Mouse (Mus musculus): ENCODE data around the gene Tyro3.

Gene Tyro3

DNA sequence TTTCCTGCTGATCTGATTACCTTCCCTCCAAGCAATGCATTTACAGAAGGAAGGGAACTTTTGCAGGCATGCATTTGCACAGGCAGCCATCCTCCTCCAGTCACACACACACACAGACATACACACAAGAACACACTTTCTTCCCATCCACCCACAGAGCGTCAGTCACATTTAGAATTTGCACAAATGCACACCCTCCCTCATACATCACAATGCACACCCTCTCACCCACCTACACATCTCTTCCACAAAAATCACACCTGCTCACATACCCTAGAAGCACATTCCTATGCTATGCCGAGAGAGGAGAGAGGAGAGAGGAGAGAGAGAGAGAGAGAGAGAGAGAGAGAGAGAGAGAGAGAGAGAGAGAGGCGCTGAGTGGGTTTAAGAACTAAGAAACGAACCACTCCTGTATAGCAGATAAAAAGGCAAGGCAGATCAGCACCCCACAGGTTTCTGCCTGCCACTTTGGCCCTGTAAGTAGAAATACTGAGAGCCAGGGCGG lies at the start of gene Tyro3:
Gene Tyro3 (plus strand): TSS at position 455 of the 505 bp plus-strand sequence.
- DNase-seq (ENCODE audit: low spot score) = no peak

DNA sequence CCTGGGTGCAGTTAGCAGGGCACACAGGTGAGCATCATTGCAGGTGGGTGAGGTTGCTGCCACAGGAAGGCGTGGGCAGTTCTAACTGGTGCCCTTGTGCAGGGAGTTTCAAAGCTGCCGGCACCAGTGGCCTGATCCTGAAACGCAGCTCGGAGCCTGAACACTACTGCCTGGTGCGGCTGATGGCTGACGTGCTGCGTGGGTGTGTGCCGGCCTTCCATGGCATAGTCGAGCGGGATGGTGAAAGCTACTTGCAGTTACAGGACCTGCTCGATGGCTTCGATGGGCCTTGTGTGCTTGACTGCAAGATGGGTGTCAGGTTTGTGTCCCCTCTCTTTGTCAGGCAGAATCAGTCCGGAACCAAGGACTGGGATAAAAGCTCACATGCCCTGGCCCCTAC lies 48.3 kb upstream of the Tyro3 start:
- no peak for DNase-seq (ENCODE audit: low spot score)

DNA sequence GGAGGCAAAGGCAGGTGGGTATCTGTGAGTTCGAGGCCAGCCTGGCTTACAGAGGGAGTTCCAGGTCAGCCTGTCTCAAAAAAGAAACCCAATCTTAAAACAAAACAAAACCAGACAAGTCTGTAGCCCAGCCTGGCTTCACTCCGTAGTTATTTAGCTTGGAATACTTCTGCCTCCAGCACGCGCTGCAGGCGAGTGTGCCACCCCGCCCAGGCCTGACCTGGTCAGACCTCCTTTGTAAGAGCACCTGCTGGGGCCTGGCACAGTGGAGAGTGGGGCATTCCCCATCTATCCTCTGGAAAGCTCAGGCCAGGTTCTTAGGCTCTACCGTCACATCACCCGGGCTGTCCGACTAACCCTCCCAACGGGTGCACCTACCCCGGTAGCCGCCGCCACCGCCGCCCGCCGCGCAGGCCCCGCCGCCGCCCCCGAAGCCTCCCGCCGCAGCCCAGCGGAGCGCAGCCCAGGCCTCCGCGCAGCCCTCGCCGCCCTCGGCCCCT lies 39.9 kb upstream of the Tyro3 start:
- DNase-seq (ENCODE audit: low spot score) = no peak

DNA sequence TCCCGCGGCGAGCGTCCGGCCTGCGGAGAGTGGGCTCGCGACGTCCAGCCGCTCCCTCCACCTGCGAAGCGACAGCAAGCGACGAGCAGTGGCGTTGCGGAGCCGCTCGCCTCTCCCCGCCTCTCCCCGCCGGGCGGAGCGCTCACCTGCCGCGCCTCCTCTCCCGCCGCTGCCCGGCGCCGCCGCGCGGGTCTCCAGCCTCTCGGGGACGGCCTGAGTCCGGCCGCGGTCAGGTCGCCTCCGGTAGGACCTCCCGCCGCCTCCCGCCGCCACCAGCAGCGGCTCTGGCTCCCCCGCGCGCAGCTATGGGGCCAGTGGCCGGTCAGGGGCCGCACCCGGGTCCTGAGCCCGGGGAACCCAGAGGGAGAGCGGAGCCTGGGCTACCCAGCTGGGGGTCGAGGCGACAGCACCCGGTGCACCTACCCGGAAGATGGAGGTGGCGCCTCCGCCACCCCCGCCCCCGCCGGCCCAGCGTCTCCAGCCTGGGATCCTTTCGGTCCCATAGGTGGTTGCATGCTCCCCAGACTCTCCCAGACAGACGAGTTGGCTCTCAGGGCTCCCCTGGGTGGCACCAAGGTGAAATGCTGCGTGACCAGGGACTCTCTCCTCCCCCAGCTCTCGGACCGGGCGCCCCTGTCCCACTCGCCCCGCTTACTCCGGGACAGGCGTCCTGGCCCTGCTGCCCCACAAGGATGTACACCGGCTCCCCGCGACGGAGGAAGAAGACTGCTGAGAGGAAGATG lies 39.3 kb upstream of the Tyro3 start:
- DNase-seq (ENCODE audit: low spot score) = no peak

DNA sequence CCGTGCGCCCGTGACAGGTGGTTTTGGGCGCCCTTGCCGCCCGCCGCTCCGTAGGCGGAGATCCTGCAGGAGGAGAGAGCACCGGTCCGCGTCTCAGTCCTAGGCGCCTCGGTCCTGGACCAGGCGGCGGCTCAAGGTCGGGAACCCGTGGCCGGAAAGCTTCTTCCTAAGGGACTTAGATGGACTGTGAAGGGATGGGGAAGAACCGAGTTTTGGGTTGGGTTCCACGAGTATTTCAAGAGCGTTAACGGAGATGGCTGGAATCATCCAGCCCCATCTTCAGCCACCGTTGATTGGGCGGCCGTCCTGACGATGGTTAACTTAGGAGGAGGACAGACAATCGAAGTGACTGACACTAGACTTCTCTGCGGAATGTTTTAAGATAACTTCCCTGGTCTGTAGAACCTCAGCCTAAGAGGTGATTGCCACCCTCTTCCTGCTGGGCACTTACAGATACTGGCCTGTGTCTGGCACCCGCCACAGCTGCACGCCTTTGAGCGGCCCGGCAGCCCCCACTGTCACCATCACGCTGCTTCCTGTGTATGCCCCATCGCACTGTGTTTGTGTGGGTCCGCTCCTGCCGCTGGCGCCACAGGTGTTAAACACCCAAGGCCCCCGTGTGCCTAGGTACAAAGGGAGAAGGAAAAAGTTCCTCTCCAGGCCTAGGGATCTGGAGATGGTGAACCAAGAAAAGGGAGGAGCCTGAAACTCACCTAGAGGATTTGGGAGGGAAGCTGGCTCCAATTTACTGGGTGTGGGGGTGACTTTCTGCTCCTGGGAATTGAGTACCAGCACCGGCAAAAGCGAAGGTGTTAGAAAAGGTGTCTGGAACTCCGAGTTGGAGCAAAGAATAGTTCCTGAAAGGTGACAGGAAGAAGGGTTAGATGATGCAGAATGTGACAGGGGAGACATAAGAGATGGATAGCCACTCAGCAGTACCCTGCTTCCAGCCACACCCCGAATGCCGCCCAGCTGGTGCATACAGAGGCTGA lies 38.4 kb upstream of the Tyro3 start:
- no peak for DNase-seq (ENCODE audit: low spot score)

DNA sequence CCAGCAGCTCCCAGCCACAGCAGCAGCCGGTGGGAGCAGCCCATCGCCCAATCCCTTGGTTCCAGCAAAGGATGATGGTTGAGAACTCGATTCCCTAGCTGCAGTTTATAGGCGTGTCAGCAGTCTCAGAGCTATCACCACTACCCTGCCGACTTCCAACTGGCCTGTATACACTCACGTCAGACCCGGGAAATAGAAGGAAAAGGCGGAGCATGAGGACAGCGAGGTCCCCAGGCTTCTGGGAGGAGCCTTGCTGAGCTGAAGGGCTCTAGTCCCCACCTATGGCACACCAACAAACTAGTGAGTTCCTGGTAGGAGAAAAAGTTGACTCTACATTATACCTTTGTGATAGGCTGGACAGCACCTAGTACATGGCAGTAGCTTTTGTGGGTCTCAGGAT lies 37.3 kb upstream of the Tyro3 start, which contains the start of gene Ltk:
Gene Ltk (minus strand): TSS at position 181 of the 400 bp plus-strand sequence.
- no peak for DNase-seq (ENCODE audit: low spot score)

DNA sequence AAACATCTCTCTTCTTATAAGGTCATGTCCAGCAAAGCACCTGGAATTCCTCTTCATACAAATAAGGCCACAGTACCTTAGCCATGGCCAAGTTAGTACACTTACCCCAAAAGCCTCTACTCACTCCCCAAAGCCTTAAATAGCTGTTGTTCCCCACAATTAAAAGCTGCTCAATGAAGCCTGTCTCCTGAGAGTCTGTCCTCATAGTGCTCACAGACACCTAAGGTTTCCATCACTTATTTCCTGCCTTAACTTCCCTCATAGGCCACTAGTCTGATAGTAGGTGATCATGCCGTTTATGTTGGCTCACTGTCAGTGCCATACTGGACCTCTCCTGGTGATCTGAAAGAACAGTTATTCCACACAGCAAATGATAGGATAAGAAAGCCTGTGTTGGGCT lies 35.3 kb upstream of the Tyro3 start:
- DNase-seq (ENCODE audit: low spot score) = no peak

DNA sequence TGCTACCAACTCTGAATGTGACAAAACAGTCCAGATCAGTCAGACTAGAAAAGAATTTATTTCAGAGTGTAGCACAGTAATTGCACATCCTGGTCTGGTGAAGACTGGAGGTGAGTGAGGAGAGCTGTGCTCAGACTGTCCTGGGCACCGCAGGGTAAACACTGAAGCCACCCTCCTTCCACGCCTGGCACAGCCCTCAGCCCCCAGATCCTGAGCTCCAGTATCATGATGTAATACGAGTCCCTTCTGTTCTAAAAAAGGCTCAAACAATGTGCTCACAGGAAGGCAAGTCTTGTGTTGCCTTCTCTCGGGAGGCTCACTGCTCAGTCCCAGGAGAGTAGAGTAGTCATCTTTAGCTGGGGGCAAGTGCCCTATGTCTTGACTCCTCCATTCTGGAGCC lies 33.6 kb upstream of the Tyro3 start:
- no peak for DNase-seq (ENCODE audit: low spot score)

DNA sequence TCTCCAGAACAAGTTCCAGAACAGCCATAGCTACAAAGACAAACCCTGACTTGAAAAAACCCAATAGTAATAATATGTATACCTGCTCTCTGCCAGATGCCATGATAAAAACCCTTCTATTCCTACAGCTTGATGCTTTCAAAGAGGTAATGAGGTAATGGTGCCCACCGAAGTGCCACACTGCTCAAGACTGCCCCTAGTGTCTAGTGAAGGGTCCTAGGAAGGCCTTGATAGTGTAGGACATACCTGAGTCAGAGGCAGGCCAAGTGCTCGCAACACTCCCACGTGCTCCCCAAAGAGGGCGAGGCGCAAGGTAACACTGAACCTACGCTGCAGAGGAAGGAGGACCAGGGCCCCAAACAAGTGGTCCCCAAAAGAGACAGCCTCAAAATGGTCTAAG lies 30.3 kb upstream of the Tyro3 start:
- DNase-seq (ENCODE audit: low spot score) = no peak

DNA sequence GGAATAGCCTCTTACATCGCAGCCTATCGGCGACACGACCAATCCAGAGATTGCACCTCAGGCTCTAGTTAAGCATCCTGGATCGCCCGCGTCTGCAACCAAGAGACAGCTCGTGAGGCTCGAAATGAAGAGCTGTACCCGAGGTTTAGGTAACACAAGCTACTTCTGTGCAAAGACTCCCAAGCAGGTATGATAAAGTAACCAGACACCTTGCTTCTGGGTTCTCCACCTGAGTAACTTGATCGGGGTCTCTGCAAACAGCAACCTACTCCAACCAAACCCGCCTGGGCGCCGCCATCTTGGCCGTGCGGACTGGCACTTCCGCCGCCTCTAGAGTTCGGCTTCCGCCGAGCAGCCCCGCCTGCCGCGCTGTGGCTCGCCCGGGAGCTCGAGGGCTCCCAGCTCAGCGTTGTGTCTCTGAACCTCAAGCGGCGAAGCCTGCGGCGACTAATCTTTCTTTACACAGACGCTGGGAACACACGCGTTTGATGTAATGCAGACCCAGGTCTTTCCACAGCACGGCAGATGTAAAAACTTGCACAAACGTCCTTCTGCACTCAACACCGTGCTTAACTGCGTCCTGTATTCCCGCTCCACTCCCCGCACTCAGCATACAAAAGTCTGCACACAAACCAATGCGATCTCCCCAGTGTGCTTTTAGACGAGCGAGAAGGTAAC lies 10.2 kb upstream of the Tyro3 start, which contains the start of gene Rpap1:
Gene Rpap1 (minus strand): TSS at position 332 of the 678 bp plus-strand sequence.
- peak; percentile 66 for DNase-seq (ENCODE audit: low spot score)

DNA sequence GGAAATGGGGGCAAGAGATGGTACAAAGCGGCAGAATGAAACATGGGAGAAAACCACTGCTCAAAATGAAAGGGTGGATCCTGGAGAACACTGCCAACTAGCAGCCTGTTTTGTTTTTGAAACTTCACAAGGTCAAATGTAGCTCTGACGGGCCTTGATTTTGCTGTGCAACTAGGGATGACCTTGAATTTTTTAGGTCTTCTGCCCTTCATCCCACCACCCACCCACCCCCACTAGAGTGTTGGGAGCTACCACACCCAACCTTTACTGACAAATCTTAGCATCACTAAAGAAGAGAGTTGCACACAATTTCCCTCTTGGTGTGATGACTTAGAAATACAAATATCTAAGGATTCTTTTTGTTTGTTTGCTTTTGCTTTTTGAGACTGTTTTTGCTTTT lies 7.5 kb upstream of the Tyro3 start:
- DNase-seq (ENCODE audit: low spot score) = peak; percentile 38

DNA sequence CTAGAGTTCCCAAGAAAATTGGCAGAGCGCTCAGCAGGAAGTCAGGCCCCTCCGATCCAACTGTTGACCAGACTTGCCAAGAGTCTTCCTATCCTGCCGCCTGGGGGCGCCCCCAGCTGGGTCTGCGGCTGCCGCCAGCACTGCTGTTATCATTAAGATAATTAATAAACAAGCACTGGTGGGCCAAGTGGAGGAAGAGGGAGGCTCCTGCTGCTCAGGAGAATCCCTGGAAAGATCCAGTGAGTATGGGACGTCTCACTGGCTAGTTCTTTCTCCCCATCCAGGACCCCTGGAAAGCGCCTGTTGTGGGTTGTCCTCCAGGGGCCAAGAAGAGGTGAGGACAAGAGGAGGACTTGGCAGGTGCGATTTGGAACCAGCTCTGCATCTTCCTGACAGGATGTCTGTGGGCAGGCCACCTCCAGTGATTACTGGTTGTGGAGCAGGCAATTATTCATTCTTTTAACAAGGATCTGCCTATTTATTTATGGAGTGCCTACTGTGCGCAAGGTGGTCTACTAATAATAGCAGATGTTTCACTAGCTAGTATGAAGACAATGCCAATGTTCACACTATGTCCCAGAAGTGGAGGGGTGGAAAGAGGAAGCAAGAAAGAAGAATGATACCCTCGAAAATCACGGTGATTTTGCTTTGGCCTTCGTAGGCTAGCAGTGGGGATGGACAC lies 854 bp downstream of the Tyro3 start:
- peak; percentile 60 for DNase-seq (ENCODE audit: low spot score)

DNA sequence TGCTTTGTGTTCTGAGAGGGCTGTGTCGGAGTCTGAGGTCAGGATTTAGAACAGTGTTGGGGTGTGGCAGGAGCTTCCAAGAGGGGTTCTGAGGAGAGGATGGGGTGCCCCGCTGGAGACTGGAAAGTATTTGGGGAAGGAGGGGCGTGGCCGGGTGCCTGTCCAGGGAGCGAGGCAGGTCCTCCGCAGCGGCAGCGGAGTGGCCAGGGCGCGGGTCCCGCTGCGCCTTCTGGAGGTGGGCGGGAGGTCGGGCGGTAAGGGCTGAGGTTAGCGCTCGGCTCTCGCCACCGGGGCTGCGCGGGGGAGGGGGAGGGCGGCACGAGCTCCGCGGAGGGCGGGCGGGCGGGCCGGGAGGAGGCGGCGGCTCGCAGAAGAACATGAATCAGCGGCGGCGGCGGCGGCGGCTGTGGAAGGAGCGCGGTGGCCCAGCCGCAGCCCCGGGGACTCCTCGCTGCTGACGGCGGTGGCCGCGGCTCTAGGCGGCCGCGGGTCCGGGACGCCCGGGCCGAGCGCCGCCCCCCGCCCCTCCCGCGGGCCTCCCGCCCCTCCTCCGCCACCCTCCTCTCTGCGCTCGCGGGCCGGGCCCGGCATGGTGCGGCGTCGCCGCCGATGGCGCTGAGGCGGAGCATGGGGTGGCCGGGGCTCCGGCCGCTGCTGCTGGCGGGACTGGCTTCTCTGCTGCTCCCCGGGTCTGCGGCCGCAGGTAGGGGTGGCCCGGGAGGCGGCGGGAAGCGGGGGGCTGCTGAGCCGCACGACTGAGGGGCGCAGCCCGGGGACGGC lies 1.8 kb downstream of the Tyro3 start:
- no peak for DNase-seq (ENCODE audit: low spot score)

DNA sequence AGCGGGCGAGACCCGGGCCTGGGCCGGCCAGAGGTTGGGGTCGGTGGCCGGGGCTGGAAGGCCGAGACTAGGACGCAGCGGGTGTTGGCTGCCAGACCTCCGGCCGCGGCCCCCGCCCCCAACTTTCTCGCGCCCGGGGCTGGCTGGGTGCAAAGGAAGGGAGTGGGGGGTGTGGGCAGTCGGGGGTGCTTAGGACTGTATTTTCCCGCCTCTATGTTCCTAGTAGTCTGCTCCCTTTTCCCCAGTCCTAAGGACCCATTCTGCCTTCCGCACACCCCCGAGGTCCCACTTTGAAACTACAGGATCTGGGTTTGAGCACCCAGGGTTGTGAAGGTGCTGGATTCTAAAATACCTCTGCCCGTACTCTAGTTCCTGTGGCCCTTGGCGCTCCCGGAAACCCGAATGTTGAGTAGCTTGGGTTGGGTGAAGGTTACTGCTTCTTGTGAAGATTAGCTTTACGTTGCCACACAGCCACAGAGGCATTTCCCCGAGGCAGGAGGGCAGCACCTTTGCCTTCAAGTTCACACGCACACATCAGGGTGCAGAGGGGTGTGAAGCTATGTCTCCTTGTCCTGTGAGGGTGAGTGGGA lies 2.5 kb downstream of the Tyro3 start:
- no peak for DNase-seq (ENCODE audit: low spot score)

DNA sequence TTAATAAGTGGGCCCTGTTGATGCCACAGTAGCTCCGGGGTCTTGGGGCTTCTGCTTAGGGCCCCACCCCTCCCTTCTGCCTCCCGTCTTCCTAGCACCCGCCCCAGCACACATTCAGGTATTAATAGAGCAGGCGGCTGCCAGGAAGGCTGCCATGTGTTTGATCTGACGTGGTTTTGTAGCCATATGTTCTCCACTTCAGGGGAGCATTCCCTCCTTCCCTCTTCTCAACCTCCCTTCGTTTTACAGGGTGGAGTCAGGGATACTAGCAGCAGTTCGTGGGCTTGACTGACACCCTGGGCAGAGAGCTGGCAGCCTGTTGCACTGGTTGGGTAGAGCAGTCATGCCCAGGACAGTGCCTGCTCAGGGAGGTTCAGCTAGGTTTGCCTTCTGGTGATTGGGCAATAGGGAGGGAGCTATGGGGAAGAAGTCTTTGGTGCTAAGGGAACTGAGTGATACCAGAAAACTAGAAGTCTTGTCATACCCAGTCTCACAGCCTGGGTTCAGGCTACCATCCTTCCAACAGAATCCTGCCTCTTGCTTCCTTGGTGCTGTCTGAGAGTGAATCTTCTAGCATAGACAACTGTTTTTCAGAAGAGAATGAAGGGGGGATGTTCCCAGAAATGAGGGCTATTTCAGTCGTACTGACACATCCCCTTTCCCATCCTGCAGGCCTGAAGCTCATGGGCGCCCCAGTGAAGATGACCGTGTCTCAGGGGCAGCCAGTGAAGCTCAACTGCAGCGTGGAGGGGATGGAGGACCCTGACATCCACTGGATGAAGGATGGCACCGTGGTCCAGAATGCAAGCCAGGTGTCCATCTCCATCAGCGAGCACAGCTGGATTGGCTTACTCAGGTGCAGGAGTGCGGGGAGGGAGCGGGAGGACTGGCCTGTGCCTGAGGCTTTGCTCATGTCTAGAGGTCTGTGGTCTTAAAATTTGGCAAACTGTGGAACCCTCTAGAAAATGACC lies 3.6 kb downstream of the Tyro3 start:
- DNase-seq (ENCODE audit: low spot score) = no peak

DNA sequence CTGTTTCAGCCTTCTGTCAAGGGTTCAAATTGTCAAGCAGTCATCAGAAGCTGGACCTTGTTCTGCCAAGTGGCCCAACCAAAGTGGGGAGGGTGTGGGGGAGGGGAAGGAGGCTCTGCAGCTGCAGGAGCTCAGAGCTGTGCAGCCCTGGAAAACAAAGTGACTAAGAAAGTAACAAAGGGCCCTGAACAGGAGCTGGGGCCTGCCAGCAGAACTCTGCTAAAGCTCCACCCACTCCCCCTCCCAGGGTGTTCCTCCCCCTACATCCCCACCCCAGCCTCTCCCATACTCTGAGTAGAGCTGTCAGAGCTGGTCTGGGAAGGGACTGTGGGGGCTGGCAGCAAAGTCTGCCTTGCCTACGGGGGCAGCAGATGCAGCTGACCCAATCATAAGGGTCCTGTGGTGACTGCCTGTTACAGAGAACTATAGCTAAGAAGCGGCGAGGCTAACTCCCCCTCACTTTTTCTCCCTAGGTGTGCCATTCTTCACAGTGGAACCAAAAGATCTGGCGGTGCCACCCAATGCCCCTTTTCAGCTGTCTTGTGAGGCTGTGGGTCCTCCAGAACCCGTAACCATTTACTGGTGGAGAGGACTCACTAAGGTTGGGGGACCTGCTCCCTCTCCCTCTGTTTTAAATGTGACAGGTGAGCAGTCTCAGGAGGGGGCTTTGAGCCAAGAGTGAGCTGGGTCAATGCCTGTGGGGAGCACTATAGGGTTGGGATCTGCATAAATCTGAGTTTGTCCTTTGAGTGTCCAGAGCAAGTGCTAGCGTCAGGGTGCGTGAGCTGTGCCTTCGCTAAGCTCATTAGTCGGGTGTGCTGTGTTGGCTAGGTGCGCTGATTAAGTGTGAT lies 5.5 kb downstream of the Tyro3 start:
- peak; percentile 43 for DNase-seq (ENCODE audit: low spot score)

DNA sequence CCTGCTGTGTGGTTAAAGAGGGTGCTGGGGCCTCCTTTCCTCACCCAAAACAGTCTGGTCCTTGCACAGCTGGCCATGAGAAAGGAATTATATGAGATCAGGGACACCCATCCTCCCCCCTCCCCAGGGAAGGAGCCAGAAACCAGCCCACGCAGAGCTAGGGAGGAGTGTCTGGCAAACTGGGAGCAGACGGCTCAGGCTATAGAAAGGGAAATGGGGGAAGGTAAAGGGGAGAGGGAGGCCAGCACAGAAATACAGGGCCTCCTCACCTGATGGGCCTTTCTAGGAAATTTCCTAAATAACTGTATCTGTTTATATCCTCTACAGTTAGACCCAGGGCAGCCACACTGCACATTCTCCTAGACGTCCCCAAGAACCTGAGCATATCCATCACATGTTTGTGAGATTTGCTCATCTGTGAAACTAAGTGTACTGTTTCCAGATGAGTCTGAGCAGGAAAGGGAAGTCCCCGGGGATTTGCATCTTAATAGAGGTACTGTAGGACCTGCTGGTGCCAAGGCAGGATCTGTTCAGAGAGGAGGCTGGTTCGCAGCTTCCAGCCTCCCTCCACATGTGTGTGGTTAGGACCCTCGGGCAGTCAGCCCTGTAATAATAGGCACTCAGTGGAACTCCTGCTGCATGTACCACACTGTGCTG lies 6.2 kb downstream of the Tyro3 start:
- DNase-seq (ENCODE audit: low spot score) = peak; percentile 56

DNA sequence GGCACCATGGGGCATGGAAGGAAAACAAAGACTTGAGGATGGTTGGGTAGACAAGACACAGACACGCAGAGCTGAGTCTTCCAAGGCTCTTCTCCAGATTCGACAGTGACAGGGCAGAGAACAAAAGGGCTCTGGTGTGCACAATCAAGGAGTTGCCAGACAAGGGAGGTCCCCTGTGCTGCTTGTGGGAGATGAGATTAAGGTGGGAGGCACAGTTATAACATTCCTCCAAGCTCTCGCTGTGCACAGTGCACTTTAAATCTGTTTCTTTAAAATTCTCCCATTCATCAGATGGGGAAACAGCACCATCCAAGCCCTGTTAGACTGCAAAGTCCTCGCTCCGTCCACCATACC lies 6.7 kb downstream of the Tyro3 start:
- DNase-seq (ENCODE audit: low spot score) = no peak

Measured in ovary, adult 18-20 months (tissue).